Mouse (Mus musculus) cerebellum, adult 11-12 months (tissue): ENCODE results near the gene Rsrc1.
"Not testable (repeated sequence)": the region's sequence is repeated elsewhere in the genome, so short reads cannot be mapped to it uniquely, and the experiment has no call there.

Experiments
- DNase-seq: peaks from one replicate; pipeline ENCODE4 v3.0.0; 2022

The Rsrc1 gene

GRCm38 (mm10) chr3:66985539-66986286 lies 4.5 kb downstream of the Rsrc1 start:
- DNase-seq, result peak; percentile 74

- no peak for DNase-seq
Measured at GRCm38 (mm10) chr3:66986287-66986560, 5.0 kb downstream of the Rsrc1 start.

GRCm38 (mm10) chr3:66996820-66997219 lies 15.6 kb downstream of the Rsrc1 start:
- DNase-seq, result no peak

- DNase-seq, result no peak
Measured at GRCm38 (mm10) chr3:67036387-67037062, 55.3 kb downstream of the Rsrc1 start.

GRCm38 (mm10) chr3:67059755-67060154 lies 78.6 kb downstream of the Rsrc1 start:
- no peak for DNase-seq

GRCm38 (mm10) chr3:67070575-67071488 lies 89.6 kb downstream of the Rsrc1 start:
- no peak for DNase-seq

GRCm38 (mm10) chr3:67073653-67074052 lies 92.5 kb downstream of the Rsrc1 start:
- not testable (repeated sequence) for DNase-seq

- DNase-seq, result no peak
Measured at GRCm38 (mm10) chr3:67075484-67075883, 94.3 kb downstream of the Rsrc1 start.

GRCm38 (mm10) chr3:67084742-67085141 lies 103.6 kb downstream of the Rsrc1 start:
- no peak for DNase-seq

- DNase-seq, result no peak
Measured at GRCm38 (mm10) chr3:67108428-67108827, 127.2 kb downstream of the Rsrc1 start.

GRCm38 (mm10) chr3:67116317-67116716 lies 135.1 kb downstream of the Rsrc1 start:
- DNase-seq, result no peak

GRCm38 (mm10) chr3:67132521-67132920 lies 151.3 kb downstream of the Rsrc1 start:
- DNase-seq, result no peak

GRCm38 (mm10) chr3:67135749-67136375 lies 154.7 kb downstream of the Rsrc1 start:
- no peak for DNase-seq

GRCm38 (mm10) chr3:67144952-67145351 lies 163.8 kb downstream of the Rsrc1 start:
- DNase-seq, result no peak

- no peak for DNase-seq
Measured at GRCm38 (mm10) chr3:67146280-67146679, 165.1 kb downstream of the Rsrc1 start.

GRCm38 (mm10) chr3:67147246-67147645 lies 166.1 kb downstream of the Rsrc1 start:
- no peak for DNase-seq

GRCm38 (mm10) chr3:67197179-67197578 lies 216.0 kb downstream of the Rsrc1 start:
- DNase-seq, result no peak

GRCm38 (mm10) chr3:67213047-67213457 lies 231.9 kb downstream of the Rsrc1 start:
- no peak for DNase-seq

- no peak for DNase-seq
Measured at GRCm38 (mm10) chr3:67232617-67233241, 251.5 kb downstream of the Rsrc1 start.

- not testable (repeated sequence) for DNase-seq
Measured at GRCm38 (mm10) chr3:67242451-67242850, 261.3 kb downstream of the Rsrc1 start.

GRCm38 (mm10) chr3:67267448-67267847 lies 286.3 kb downstream of the Rsrc1 start:
- no peak for DNase-seq

GRCm38 (mm10) chr3:67279781-67280180 lies 298.6 kb downstream of the Rsrc1 start:
- DNase-seq, result no peak

- DNase-seq, result no peak
Measured at GRCm38 (mm10) chr3:67280247-67280646, 299.1 kb downstream of the Rsrc1 start.
